Mouse (Mus musculus): ENCODE measurements at regions not wholly inside any gene's neighbourhood (a gene's known extent, or its start where the extent isn't known, plus 50 kb on each side); places are given as distances from the start of the nearest gene placed in this dataset.

GRCm38 (mm10) chr12:99097618-99098066 lies 177.3 kb downstream of the Ttc8 start:
- DNase-seq: no peak

GRCm38 (mm10) chr12:99099881-99100280 lies 179.5 kb downstream of the Ttc8 start:
- no peak for DNase-seq

GRCm38 (mm10) chr12:99108616-99109015 lies 188.2 kb downstream of the Ttc8 start:
- DNase-seq: no peak

- no peak for DNase-seq
Observed at GRCm38 (mm10) chr12:99113781-99114180, 193.4 kb downstream of the Ttc8 start.

- no peak for DNase-seq
Observed at GRCm38 (mm10) chr12:99116491-99116890, 196.1 kb downstream of the Ttc8 start.

GRCm38 (mm10) chr12:99118381-99119115 lies 198.2 kb downstream of the Ttc8 start:
- no peak for DNase-seq

GRCm38 (mm10) chr12:99119966-99120365 lies 199.6 kb downstream of the Ttc8 start:
- DNase-seq: no peak

- DNase-seq: no peak
Observed at GRCm38 (mm10) chr12:99123611-99124495, 203.5 kb downstream of the Ttc8 start.

- no peak for DNase-seq
Observed at GRCm38 (mm10) chr12:99126129-99126528, 205.8 kb downstream of the Ttc8 start.

All from spleen, adult 18-20 months (tissue).